Mouse (Mus musculus): ENCODE results near the gene Stpg1.

Stpg1 gene

GRCm38 (mm10) chr4:135494521-135495396 lies at the start of gene Stpg1, which contains the start of gene Nipal3:
TSS of gene Stpg1 (plus strand) at chr4:135494790.
TSS of gene Nipal3 (minus strand) at chr4:135495038.
- DNase-seq, result peak; percentile 91

- no peak for DNase-seq
These were observed 43.1 kb upstream of the Stpg1 start for GRCm38 (mm10) chr4:135451360-135452015.

DNA sequence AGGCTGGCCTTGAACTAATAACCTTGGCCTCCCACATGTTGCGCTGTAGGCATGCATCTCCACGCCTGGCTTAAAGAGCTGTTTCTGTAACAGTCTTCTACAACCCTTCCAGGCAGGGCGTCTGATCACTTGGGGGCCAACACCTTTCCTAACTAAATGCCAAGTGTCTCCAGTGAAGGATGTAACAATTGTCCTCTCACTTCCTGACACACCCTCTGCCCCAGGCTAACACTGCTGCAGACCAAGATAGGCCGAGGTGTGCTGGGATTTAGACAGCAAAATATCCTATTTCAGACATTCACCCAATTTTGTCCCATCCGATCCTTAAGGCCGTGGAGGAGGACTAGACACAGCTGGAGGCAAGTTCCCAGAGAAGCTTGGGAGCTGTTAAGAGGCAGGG lies 41.4 kb upstream of the Stpg1 start:
- DNase-seq, result peak; percentile 16

DNA sequence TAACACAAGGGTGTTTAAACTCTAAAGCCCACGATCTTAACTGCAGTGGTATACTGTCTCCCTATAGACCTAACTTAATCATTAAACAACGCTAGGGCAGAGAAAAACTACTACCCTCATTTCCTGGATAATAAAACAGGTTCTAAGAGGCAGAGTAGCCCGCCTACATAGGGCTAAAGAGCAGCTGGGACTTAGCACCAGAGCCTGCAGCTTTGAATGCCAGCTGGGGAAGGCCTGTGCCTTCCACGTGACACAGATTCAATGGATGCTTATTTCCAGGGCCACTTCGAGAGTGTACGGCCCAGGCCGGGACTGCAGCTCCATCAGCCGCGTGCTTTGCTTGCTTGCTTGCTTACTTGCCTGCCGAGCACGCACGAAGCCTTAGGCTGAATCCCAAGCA lies 41.0 kb upstream of the Stpg1 start:
- no peak for DNase-seq

DNA sequence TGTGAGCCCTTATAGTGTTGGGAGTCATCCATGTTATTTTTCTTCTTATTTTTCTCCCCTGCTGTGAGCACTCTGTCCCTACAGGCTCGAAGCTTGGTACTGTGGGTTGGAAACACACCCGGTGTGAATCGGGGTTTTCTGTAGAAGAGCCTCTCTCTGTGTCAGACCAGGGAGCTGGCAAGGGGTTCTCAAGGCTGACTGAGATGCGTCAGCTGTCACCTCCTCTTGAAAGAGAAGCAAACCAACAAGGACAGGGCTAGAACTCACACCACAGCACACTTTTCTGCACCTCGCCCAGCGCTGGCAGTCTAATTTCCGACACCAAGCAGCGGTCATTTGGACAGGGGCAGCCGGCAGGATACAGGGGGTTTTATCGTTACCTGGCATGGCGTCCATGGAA lies 31.2 kb upstream of the Stpg1 start:
- no peak for DNase-seq

DNA sequence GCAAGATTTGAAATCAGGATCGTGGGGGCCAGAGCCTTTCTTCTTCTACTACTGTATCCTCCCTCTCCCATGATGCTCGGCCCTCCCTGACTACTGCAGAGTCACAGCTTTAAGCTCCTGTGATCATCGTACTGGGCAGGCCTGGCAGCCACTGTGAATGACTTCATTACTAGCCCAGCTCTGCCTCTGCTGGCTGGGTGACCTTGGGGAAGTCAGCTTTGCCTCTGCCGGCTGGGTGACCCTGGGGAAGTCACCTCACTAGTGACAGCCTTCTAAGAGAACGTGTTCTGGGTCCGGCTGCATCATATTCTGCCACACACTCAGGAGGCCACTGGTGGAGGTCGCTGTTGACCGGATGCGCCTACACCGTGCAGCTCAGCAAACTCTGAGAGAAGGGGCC lies 16.7 kb upstream of the Stpg1 start:
- DNase-seq, result no peak

- DNase-seq, result no peak
These were observed 14.2 kb upstream of the Stpg1 start for GRCm38 (mm10) chr4:135480370-135480769.

DNA sequence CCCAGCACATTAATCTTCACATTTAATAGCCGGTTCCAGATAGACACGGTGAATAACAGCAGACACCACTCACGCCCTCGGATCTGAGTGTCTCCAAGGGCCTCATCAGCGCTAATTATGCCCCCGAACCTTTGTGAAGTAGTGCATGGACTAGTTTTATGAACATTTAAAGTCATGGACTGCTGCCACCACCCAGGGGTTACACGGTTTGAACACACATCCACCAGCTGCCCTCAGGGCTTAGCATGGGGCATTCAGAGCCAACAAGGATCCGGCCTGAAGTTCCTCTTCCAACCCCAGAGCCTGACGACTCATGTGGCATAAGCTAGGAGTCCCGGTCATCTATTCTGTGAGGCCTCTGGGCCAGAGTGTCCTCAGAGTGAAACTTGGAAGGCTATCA lies 9.5 kb upstream of the Stpg1 start:
- no peak for DNase-seq

- DNase-seq, result no peak
These were observed 8.2 kb upstream of the Stpg1 start for GRCm38 (mm10) chr4:135486352-135486751.

DNA sequence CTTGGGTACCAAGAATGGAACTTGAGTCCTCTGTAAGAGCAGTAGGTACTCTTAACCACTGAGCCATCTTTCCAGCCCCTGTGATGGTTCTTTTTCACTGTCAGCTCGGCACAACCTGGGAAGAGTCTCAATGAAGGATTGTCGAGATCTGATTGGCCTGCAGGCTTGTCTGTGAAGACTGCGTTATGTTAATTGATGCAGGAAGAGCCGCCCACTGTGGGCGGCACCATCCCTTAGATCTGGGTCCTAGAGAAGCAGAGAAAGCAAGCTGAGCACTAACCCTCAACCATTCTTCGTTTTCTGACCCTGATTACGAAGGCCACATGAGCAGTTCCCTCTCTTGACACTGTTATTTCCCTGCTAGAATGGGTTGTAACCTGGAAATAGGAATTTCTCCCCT lies 5.3 kb upstream of the Stpg1 start:
- DNase-seq, result no peak

DNA sequence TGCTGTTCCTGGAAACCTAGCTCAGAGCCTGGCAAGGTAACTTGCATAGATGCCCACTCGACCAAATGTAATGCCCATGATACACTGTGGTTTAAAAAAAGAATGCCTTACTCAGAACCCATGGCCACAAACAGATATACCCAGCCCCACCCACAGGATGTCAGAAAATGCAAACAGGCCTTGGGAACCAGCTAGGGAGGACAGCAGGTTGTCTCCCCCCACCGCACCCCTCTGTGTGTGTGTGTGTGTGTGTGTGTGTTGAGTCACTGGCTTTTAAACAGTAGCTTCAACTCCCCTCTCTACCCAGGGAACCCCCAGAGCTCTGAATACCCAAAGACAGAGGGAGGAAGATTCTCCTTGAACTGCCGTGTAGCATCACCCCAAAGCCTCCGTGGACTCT lies 1.3 kb upstream of the Stpg1 start:
- no peak for DNase-seq

- peak; percentile 54 for DNase-seq
These were observed 684 bp upstream of the Stpg1 start for GRCm38 (mm10) chr4:135493691-135494520.

GRCm38 (mm10) chr4:135495397-135495791 lies 804 bp downstream of the Stpg1 start:
- DNase-seq, result no peak

DNA sequence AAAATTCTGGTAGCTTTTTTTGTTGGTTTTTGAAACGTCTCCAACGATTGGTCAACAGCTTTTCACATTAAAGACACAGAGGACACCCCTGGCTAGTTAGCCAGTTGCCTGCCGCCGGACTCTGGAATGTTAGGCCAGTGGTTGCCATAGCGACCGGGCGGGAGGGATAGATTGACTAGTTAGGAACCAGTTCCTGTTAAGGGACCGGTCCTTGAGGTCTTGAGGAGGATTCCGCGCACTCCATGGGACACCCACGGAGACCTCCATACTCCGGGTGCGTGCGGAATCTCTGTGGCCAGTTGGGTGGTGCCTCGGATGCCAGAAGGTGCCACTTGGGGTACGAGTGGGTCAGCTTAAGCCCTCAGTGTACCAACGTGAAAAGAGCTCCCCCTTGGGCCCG lies 1.2 kb downstream of the Stpg1 start:
- peak; percentile 61 for DNase-seq

DNA sequence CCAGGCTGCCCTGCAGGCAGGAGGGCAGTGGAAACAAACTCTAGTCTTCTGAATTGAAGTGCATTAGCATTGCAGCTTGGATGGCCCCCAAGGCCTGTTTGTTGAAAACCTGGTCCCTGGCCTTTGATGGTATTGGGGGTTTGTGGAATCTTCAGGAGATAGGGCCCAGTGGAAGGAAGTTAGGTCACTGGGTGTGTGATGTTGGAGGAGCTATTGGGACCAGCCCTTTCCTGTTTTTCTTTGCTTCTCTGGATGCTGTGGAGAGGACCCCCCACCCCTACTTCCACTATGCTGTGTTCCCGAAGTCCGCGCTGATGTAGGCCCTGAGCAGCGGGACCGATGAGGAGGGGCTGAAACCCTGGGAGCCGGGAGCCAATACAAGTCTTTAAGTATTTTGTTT lies 3.5 kb downstream of the Stpg1 start:
- peak; percentile 31 for DNase-seq

DNA sequence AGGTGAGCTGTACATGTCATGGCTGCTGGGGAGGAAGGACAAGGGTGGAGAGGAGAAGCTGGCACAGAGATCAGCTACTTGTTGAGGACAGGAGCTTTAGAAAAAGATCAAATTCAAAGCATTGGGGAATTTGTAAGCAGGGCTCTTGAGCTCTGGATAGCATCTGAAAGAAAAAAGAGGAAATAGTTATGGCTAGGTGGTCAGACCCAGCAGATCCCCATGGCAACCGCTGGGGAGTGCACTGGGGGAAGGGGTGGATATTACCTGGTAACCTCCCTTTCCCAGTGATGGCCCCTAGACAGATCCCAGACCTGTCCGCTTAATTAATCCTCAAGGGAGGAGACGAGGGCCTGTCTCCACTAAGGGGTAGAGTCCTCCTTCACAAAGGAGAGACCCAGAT lies 5.2 kb downstream of the Stpg1 start:
- DNase-seq, result no peak

GRCm38 (mm10) chr4:135501587-135501986 lies 7.0 kb downstream of the Stpg1 start:
- DNase-seq, result no peak

GRCm38 (mm10) chr4:135505794-135506193 lies 11.2 kb downstream of the Stpg1 start:
- no peak for DNase-seq

- DNase-seq, result peak; percentile 45
These were observed 13.2 kb downstream of the Stpg1 start for GRCm38 (mm10) chr4:135507547-135508350.

DNA sequence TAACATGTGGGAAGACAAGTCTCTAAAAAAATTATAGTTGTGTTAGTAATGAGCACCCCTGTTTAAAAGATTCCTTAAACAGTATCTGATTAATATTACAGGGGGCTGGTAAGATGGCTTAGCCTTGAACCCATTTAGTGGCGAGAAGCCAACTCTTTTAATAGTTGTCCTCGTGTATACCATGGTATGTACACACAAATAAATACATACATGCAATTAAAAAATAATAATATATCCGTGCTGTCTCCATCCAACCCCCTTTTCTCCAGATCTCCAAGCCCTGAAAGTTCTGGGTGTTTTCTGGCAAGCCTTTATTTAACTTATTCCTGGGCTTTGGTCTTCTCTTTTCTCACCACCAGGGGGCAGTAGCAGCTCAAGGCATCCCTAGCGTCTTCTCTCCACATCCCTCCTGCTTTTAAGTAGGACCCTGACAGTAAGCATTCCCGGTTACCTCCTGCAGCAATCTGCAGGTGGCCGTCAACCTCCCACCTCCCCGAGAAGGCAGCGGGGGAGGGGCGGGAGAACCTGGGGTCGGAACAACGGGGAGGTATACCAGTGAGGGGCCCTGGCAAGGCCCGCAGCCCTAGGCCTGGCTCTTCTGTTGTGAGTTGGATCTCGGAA lies 13.9 kb downstream of the Stpg1 start:
- DNase-seq, result peak; percentile 81

- no peak for DNase-seq
These were observed 14.9 kb downstream of the Stpg1 start for GRCm38 (mm10) chr4:135509515-135509914.

- DNase-seq, result no peak
These were observed 19.3 kb downstream of the Stpg1 start for GRCm38 (mm10) chr4:135513865-135514264.
